8 mouse cellular contexts compared by ENCODE assay signal in the genomic region with DNA sequence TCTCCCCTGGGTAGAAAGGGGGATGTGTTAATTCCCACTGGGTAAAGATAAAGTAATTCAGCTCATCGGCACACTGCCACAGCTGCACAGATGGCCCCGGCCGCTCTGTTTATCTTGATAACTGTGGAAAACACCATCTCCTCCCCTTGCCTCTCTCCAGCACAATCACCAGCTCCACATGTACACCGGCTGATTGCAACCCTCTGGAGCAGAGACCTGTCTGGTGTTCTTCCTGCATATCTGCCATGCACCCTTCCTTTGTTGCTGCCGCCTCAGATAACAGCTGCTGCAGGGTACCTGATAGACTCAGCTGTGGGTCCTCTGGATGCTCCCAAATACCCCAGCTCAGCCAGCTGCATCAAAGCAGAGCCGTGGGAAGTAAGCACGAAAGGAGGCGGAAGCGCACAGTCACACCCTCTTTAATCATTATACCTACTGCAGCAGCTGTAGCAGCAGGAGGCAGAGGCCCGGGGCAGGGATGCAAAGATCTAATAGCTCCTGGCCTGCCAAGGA.
DNase-seq lines count a peak whose midpoint lies in the region; ATAC-seq and TF ChIP-seq lines count a peak whose summit lies in the region.

No protein-coding gene starts in this region.

- no peak overlapping the region for H3K27ac ChIP-seq in liver, embryonic 14.5 days
- H3K27ac ChIP-seq in stomach, postnatal 0 days (replicated peaks), result no peak overlapping the region

- TF ChIP-seq CTCF in liver, embryonic 14.5 days (IDR thresholded peaks at IDR 0.05; ENCODE audit: low read depth), result no peak
- TF ChIP-seq CTCF in stomach, postnatal 0 days (IDR thresholded peaks at IDR 0.05; ENCODE audit: low read depth), result no peak

- peak; percentile 96 for ATAC-seq in liver, embryonic 14.5 days (ENCODE audit: insufficient read depth)
- peak; percentile 54; the same call in 1 of the 2 replicates for ATAC-seq in stomach, postnatal 0 days (ENCODE audit: low FRiP score, low TSS enrichment)

- H3K9me3 ChIP-seq in liver, embryonic 14.5 days (ENCODE audit: control insufficient read depth, low read length), result no peaks in the 10 kb centered on the region
- no peaks in the 10 kb centered on the region for H3K9me3 ChIP-seq in stomach, postnatal 0 days (ENCODE audit: control insufficient read depth, low read length)

- WGBS in liver, embryonic 14.5 days (ENCODE audit: insufficient replicate concordance), result 3% methylated on average over 10 of the region's 10 CpGs
- WGBS in stomach, postnatal 0 days, result 25% methylated on average over 10 of the region's 10 CpGs

- no peaks in the 10 kb centered on the region for H3K27me3 ChIP-seq in liver, embryonic 14.5 days (ENCODE audit: control insufficient read depth, insufficient read depth, low read length)
- H3K27me3 ChIP-seq in stomach, postnatal 0 days (ENCODE audit: control insufficient read depth, insufficient read depth, low read length), result no peaks in the 10 kb centered on the region

- no peaks in the 10 kb centered on the region for H3K36me3 ChIP-seq in liver, embryonic 14.5 days (replicated peaks; ENCODE audit: control insufficient read depth, insufficient read depth, low read depth)
- H3K36me3 ChIP-seq in stomach, postnatal 0 days (ENCODE audit: control insufficient read depth, insufficient read depth, low read length), result no peaks in the 10 kb centered on the region

- DNase-seq in adrenal gland, adult 2 months, result peak; percentile 7
- DNase-seq in adrenal gland, postnatal 36 days, result no peak
- DNase-seq in spleen, postnatal 10 days (ENCODE audit: low spot score in 2 of 2), result peak; percentile 16 to 44
- DNase-seq in spleen, postnatal 14 days (ENCODE audit: low spot score in 2 of 2), result no peak
- peak; percentile 64 to 72 (median 72) for DNase-seq in liver, embryonic 14.5 days (ENCODE audit: low read depth in 3 of 3, low spot score in 3 of 3)
- peak; percentile 37 for DNase-seq in stomach, postnatal 0 days (ENCODE audit: low spot score)
- no peak for DNase-seq in thymus, adult 18-20 months
- DNase-seq in layer of hippocampus, postnatal 14 days (ENCODE audit: low spot score in 2 of 2), result no peak

- H3K4me3 ChIP-seq in liver, embryonic 14.5 days (ENCODE audit: insufficient read depth in 1 of 2, low read depth in 2 of 2, low read length in 2 of 2), result no peak overlapping the region
- H3K4me3 ChIP-seq in stomach, postnatal 0 days (ENCODE audit: low read depth, low read length), result no peak overlapping the region

- peak; percentile 93 for TF ChIP-seq EP300 in liver, embryonic 14.5 days (IDR thresholded peaks at IDR 0.05; ENCODE audit: low read depth)
- TF ChIP-seq EP300 in stomach, postnatal 0 days (optimal IDR thresholded peaks at IDR 0.05), result no peak

- peaks cover 21 to 34% of the 10 kb centered on the region in 2 experiments for H3K4me1 ChIP-seq in liver, embryonic 14.5 days (replicated peaks; ENCODE audit: control insufficient read depth in 2 of 2, insufficient read depth in 2 of 2, low read length in 1 of 2)
- H3K4me1 ChIP-seq in stomach, postnatal 0 days (replicated peaks; ENCODE audit: control insufficient read depth, insufficient read depth), result no peaks in the 10 kb centered on the region

- H3K4me2 ChIP-seq in liver, embryonic 14.5 days (ENCODE audit: low read depth), result peak overlapping the region; percentile 31
- H3K4me2 ChIP-seq in stomach, postnatal 0 days (replicated peaks; ENCODE audit: low read depth), result no peak overlapping the region

- no peak overlapping the region for H3K9ac ChIP-seq in liver, embryonic 14.5 days (replicated peaks)
- no peak overlapping the region for H3K9ac ChIP-seq in stomach, postnatal 0 days (ENCODE audit: low read length)

Comparison
In these comparisons a context has a peak if more than half of its experiments do, and no peak if none do; other contexts are left out.
1. DNase-seq: peak in adrenal gland, adult 2 months (single experiment), spleen, postnatal 10 days (2 of 2), liver, embryonic 14.5 days (3 of 3) and stomach, postnatal 0 days (single experiment); none in adrenal gland, postnatal 36 days (0 of 2), spleen, postnatal 14 days (0 of 2), thymus, adult 18-20 months (0 of 2) and layer of hippocampus, postnatal 14 days (0 of 2).